Mouse (Mus musculus) kidney, embryonic 15.5 days (tissue): Measurements from ENCODE around the gene Iars2. TPM values are rescaled to one million over a fixed set of nuclear protein-coding genes. Genes with fewer than 3 reads are reported as not detected.

Source experiments
- ATAC-seq: fragments of 200-750 bp; cut with Nextera tagmentation; replicated peaks from 2 replicates; pipeline ENCODE4 v1.8.0; 2017; ENCODE audit warnings: moderate TSS enrichment; ENCODE audit not compliant: low FRiP score
- H3K27ac ChIP-seq: fragments of 300-500 bp; sonication (generic); 2 replicates; pipeline ENCODE4 v1.5.1; 2015; ENCODE audit warnings: mild to moderate bottlenecking, inconsistent platforms
- H3K27me3 ChIP-seq: fragments of 300-500 bp; sonication (generic); 2 replicates; pipeline ENCODE4 v1.6.1; 2015; ENCODE audit warnings: inconsistent platforms
- H3K36me3 ChIP-seq: fragments of 300-500 bp; sonication (generic); 2 replicates; pipeline ENCODE4 v1.6.1; 2015; ENCODE audit warnings: inconsistent platforms
- H3K4me1 ChIP-seq: fragments of 300-500 bp; sonication (generic); 2 replicates; pipeline ENCODE4 v1.6.1; 2015; ENCODE audit warnings: inconsistent platforms
- H3K4me2 ChIP-seq: fragments of 300-500 bp; sonication (generic); 2 replicates; pipeline ENCODE4 v1.6.1; 2015; ENCODE audit warnings: moderate library complexity, mild to moderate bottlenecking, inconsistent platforms
- H3K4me3 ChIP-seq: fragments of 300-500 bp; sonication (generic); replicated peaks from 2 replicates; pipeline ENCODE4 v1.5.1; 2015; ENCODE audit warnings: mild to moderate bottlenecking, inconsistent platforms
- H3K9ac ChIP-seq: fragments of 300-500 bp; sonication (generic); 2 replicates; pipeline ENCODE4 v1.6.1; 2015; ENCODE audit warnings: mild to moderate bottlenecking, inconsistent platforms
- H3K9me3 ChIP-seq: fragments of 300-500 bp; sonication (generic); replicated peaks from 2 replicates; pipeline ENCODE4 v1.6.1; 2016; ENCODE audit warnings: inconsistent platforms
- WGBS: fragments of 180-500 bp; shearing (Covaris S2); methylation state at CpG from one replicate; pipeline ENCODE4 v1.1.7; 2015; ENCODE audit warnings: mixed read lengths; 5-methylcytosine and 5-hydroxymethylcytosine counted together
- polyA plus RNA-seq: library from polyadenylated mRNA; unstranded; fragments of >200 nt; fragmentation: Nextera tagmentation; extraction: Ambion mirVana; gene quantifications from 2 replicates; pipeline ENCODE4 v1.2.1, GENCODE M21; 2015

The Iars2 gene
- polyA plus RNA-seq, 1 experiment from 2014 or later = 32.7 TPM

- H3K9ac ChIP-seq = no peak overlapping the region
- H3K27me3 ChIP-seq = no peaks in the 10 kb centered on the region
- ATAC-seq = no peak
- peaks cover 5% of the 10 kb centered on the region; the same call in 1 of the 2 replicates for H3K9me3 ChIP-seq
- H3K4me3 ChIP-seq = no peak overlapping the region
- no peak overlapping the region for H3K27ac ChIP-seq
- H3K4me2 ChIP-seq = no peak overlapping the region
- WGBS = 93% methylated on average over 5 of the region's 5 CpGs
- H3K4me1 ChIP-seq = no peaks in the 10 kb centered on the region
- peaks cover 82% of the 10 kb centered on the region for H3K36me3 ChIP-seq
Measured at GRCm38 (mm10) chr1:185274819-185275545, 54.2 kb downstream of the Iars2 start.

GRCm38 (mm10) chr1:185271373-185271772, 57.8 kb downstream of the Iars2 start:
- Histone ChIP-seq H3K9me3 (peaks cover 5% of the 10 kb centered on the region; the same call in 1 of the 2 replicates), H3K4me1 (no peaks in the 10 kb centered on the region), H3K9ac (no peak overlapping the region), H3K36me3 (peaks cover 74% of the 10 kb centered on the region), H3K4me3 (no peak overlapping the region), H3K27ac (no peak overlapping the region), H3K27me3 (no peaks in the 10 kb centered on the region), H3K4me2 (no peak overlapping the region)
- 84% methylated on average over 9 of the region's 9 CpGs for WGBS
- ATAC-seq = no peak

- Histone ChIP-seq H3K9ac (no peak overlapping the region), H3K4me2 (no peak overlapping the region), H3K4me1 (no peaks in the 10 kb centered on the region), H3K36me3 (peaks cover 73% of the 10 kb centered on the region), H3K27ac (no peak overlapping the region), H3K4me3 (no peak overlapping the region), H3K27me3 (no peaks in the 10 kb centered on the region), H3K9me3 (peaks cover 5% of the 10 kb centered on the region; the same call in 1 of the 2 replicates)
- ATAC-seq = no peak
- 93% methylated on average over 8 of the region's 8 CpGs for WGBS
Measured at GRCm38 (mm10) chr1:185270403-185271097, 58.6 kb downstream of the Iars2 start.

GRCm38 (mm10) chr1:185268675-185269074, 60.5 kb downstream of the Iars2 start:
- 77% methylated on average over 4 of the region's 4 CpGs for WGBS
- peaks cover 83% of the 10 kb centered on the region for H3K36me3 ChIP-seq

GRCm38 (mm10) chr1:185262565-185262964, 66.6 kb downstream of the Iars2 start:
- Histone ChIP-seq H3K4me3 (no peak overlapping the region), H3K27me3 (no peaks in the 10 kb centered on the region), H3K27ac (no peak overlapping the region), H3K9me3 (no peaks in the 10 kb centered on the region), H3K4me2 (no peak overlapping the region), H3K9ac (no peak overlapping the region), H3K4me1 (no peaks in the 10 kb centered on the region), H3K36me3 (peaks cover 89% of the 10 kb centered on the region)
- WGBS = 62% methylated on average over 14 of the region's 14 CpGs
- ATAC-seq = no peak; the same call in 1 of the 2 replicates

More at GRCm38 (mm10) chr1:185268675-185269074, 60.5 kb downstream of the Iars2 start:
- Histone ChIP-seq H3K4me2 (no peak overlapping the region), H3K27me3 (no peaks in the 10 kb centered on the region), H3K27ac (no peak overlapping the region), H3K9ac (no peak overlapping the region), H3K4me3 (no peak overlapping the region), H3K4me1 (no peaks in the 10 kb centered on the region), H3K9me3 (peaks cover 5% of the 10 kb centered on the region; the same call in 1 of the 2 replicates)
- no peak for ATAC-seq

GRCm38 (mm10) chr1:185256753-185257152, 72.4 kb downstream of the Iars2 start:
- Histone ChIP-seq H3K27ac (no peak overlapping the region), H3K9me3 (no peaks in the 10 kb centered on the region), H3K4me1 (no peaks in the 10 kb centered on the region), H3K36me3 (peaks cover 76% of the 10 kb centered on the region), H3K27me3 (no peaks in the 10 kb centered on the region), H3K9ac (no peak overlapping the region), H3K4me3 (no peak overlapping the region), H3K4me2 (no peak overlapping the region)
- ATAC-seq = 0 out of 2 replicates have a peak, but pooled peaks have one; percentile 43
- WGBS = 62% methylated on average over 3 of the region's 3 CpGs

GRCm38 (mm10) chr1:185255336-185255735, 73.9 kb downstream of the Iars2 start:
- Histone ChIP-seq H3K4me1 (no peaks in the 10 kb centered on the region), H3K36me3 (peaks cover 76% of the 10 kb centered on the region), H3K27ac (no peak overlapping the region), H3K9me3 (no peaks in the 10 kb centered on the region), H3K4me3 (no peak overlapping the region), H3K9ac (no peak overlapping the region), H3K4me2 (no peak overlapping the region), H3K27me3 (no peaks in the 10 kb centered on the region)
- no peak for ATAC-seq
- WGBS = 93% methylated on average over 12 of the region's 12 CpGs

GRCm38 (mm10) chr1:185253140-185253892, 75.9 kb downstream of the Iars2 start:
- H3K9me3 ChIP-seq = no peaks in the 10 kb centered on the region
- H3K4me2 ChIP-seq = no peak overlapping the region
- ATAC-seq = no peak
- H3K36me3 ChIP-seq = peaks cover 76% of the 10 kb centered on the region
- no peaks in the 10 kb centered on the region for H3K4me1 ChIP-seq
- no peak overlapping the region for H3K9ac ChIP-seq
- no peaks in the 10 kb centered on the region for H3K27me3 ChIP-seq
- WGBS = 74% methylated on average over 12 of the region's 12 CpGs
- no peak overlapping the region for H3K27ac ChIP-seq
- no peak overlapping the region for H3K4me3 ChIP-seq

- Histone ChIP-seq H3K4me3 (no peak overlapping the region), H3K27me3 (no peaks in the 10 kb centered on the region), H3K9me3 (no peaks in the 10 kb centered on the region), H3K4me1 (peaks cover 6% of the 10 kb centered on the region), H3K9ac (no peak overlapping the region), H3K27ac (no peak overlapping the region), H3K36me3 (peaks cover 82% of the 10 kb centered on the region), H3K4me2 (no peak overlapping the region)
- no peak for ATAC-seq
- 90% methylated on average over 3 of the region's 3 CpGs for WGBS
Measured at GRCm38 (mm10) chr1:185252351-185252750, 76.8 kb downstream of the Iars2 start.

GRCm38 (mm10) chr1:185248728-185249127, 80.5 kb downstream of the Iars2 start:
- WGBS = 73% methylated on average over 8 of the region's 8 CpGs
- no peaks in the 10 kb centered on the region for H3K9me3 ChIP-seq
- no peak overlapping the region for H3K9ac ChIP-seq
- no peaks in the 10 kb centered on the region for H3K27me3 ChIP-seq
- peaks cover 85% of the 10 kb centered on the region for H3K36me3 ChIP-seq
- H3K4me2 ChIP-seq = no peak overlapping the region
- no peak overlapping the region for H3K4me3 ChIP-seq
- ATAC-seq = no peak
- H3K27ac ChIP-seq = no peak overlapping the region
- peaks cover 15% of the 10 kb centered on the region for H3K4me1 ChIP-seq

GRCm38 (mm10) chr1:185247429-185248085, 81.6 kb downstream of the Iars2 start:
- no peaks in the 10 kb centered on the region for H3K27me3 ChIP-seq
- H3K4me1 ChIP-seq = peaks cover 15% of the 10 kb centered on the region
- H3K27ac ChIP-seq = peak overlapping the region; percentile 61
- peaks cover 87% of the 10 kb centered on the region for H3K36me3 ChIP-seq
- H3K4me2 ChIP-seq = no peak overlapping the region
- WGBS = 53% methylated on average over 20 of the region's 20 CpGs
- no peak overlapping the region for H3K9ac ChIP-seq
- no peaks in the 10 kb centered on the region for H3K9me3 ChIP-seq
- H3K4me3 ChIP-seq = no peak overlapping the region
- ATAC-seq = peak; percentile 38; the same call in 1 of the 2 replicates
